Mouse (Mus musculus): Measurements from ENCODE around the gene Bicc1.

Bicc1 gene

DNA sequence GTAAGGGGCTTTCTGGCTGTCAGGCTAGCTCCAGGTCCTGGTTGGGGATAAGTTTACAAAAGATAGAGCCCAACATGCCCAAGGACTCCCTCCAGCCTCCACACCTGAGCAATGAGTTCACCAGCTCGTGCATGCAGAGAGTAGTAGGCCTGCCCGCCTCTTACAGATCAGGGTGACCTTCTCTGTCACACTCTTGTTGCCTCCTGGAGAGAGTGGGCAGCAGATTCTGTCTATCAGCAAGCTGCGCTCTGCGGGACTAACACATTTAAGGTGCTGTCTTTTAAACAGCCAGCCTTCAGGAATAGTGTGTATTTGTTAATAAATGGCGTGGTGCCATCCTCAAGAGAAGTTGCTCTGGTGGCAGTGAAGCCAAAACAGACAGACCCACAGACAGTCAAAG is 101.4 kb downstream of the Bicc1 start:
- in situ Hi-C loops (cut with MboI), result no loop called here

DNA sequence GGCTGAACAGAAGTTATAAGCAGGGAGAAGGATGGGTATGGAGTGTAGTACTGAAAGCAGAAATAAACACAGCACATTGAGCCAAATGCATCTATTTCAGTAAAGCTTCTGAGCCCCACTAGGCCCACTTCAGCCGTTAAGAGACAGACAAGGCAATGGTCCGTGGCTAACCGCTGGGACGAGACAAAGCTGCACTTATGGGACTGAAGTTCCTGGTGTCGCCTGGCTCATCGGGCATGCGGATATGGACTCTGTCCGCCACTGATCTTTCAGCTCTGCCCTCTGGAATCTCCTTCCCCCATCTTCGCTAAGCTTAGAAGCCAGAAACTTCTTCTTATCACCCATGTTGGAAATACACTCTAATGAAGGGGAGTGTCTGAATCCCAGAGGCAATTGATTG is 106.8 kb downstream of the Bicc1 start:
- in situ Hi-C loops (cut with MboI), result no loop called here

DNA sequence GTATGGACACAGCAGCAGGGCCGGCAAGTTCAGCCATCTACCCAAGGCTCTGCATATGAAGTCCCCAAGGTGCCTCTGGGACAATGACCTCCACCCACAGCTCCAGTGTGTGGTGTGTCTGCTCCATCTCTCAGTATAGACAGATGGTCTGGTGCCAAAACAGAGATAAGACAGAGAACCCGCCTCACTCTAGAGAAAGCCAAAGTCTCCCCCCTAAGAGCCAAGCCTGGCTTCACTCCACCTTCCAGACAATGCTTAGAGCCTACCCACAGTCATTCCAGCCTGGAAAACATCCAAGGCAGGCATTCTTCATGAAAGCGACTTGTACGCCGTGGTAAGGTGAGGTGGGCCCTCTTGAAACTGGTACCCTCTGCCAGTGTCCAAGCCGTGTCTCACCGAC is 107.3 kb downstream of the Bicc1 start:
- in situ Hi-C loops (cut with MboI), result no loop called here

DNA sequence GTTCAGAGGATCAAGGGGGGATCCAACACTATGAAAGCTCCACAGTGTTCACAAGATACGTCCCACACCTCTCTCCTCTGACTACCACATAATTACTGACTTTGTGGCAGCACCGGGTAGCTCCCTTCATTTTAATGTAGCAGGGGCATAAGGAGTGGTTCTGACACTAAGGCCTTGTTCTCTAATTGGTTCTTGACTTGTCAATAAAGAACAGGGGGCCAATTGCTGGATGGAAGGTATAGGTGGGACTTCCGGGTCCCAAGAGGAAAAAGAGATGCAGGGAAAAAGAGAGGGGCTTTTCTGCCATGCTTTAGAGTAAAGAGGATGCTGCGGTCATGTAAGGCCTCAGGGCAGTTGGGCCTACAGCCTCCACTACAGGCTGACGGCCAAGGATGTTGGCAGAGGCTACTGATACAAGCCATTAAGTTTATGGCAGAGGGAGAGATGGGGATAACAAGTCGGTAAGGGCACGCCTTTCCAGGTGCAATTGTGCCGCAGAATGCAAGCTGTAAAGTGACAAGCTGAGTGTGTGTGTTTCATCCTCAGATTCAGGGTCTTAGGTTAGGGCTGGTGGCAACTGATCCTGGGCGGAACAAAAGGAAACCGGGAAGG is 108.7 kb downstream of the Bicc1 start:
- in situ Hi-C loops (cut with MboI), result no loop called here

DNA sequence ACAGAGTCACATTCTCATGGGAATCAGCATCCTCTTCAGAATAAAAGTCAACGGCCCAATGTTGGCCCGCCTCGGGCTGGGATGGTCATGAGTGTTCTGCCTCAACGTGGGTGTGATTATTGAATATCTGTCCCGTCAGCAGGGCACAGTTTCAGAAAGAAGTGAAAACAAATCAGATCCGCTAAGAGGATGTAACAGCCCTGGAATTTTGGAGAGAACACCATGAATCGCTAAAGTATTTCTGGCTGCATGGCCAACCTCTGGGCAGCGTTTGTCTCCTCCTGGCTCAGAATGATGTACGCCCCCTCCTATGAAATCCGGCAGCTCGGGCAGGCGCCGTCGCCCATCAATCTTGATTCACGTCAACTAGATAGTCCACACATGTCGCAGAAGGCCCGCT is 110.2 kb downstream of the Bicc1 start:
- in situ Hi-C loops (cut with MboI), result no loop called here

DNA sequence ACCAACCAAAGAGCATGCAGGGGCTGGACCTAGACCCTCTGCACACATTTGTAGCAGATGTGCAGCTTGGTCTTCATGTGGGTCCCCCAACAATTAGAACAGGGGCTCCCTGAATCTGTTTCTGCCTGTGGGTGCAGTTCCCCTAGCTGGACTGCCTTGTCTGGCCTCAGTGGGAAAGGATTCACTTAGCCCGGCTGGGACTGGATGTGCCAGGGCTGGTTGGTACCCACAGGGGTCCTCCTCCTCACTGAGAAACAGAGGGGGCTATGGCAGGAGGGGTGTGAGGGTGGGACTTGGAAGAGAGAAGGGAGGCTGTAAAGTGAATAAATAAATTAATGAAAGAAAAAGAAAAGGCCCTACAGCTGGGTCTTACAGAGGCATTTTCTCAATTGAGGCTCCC is 115.1 kb downstream of the Bicc1 start:
- in situ Hi-C loops (cut with MboI), result no loop called here

DNA sequence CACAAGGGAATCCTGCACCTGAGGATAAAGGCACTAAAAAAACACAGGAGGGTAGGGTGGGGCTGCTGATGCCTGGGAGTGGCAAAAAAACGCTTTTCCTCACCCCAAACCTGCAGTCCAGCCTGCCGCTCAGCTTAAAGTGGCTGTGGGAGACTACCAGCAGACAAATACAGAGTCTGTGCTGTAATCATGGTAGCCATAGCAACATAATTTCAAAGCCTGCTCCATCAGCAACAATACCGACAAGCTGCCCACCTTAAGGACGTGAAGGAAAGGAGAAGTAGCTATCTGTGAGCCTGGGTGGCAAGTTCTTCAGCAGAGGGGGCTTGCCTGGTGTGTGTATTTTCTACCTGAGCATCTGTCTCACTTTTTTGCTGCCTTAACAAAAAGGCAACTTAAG is 117.6 kb downstream of the Bicc1 start:
- in situ Hi-C loops (cut with MboI), result no loop called here

DNA sequence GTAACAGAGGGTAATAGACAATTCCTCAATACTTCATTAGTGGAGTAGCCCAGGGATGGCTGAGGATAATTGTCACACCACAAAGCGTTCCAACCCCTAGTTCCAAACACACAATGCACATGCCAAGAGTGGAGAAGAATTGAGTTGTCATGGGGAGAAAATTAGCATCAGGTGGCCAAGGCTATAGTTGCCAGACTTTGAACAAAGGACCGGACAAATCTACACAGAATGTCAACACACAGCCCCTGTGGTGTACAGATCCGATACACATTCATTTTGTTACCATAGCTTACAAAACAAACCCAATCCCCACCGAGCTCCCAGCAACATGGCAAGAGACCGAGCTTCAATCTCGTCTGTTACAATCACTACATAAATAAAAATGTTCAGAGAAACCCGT is 123.0 kb downstream of the Bicc1 start:
- in situ Hi-C loops (cut with MboI), result no loop called here

DNA sequence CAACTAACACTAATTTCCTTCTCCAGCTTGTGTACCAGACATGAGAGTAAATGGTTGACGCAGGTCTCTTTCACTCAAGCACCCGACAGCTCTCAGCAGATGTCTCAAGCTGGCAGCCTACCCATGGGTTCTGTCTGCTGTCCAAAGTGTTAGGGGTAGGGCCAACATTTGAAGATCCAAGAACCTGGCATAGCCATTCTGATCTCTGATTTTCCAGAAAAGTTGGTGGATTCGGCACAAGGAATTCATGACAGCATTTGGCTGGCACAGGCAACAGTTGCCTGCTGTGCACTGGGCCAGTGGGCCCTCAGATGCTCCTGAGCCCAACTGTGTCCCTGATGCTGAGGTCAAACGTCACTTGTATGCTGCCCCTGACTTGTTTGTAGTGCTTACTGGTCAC is 130.5 kb downstream of the Bicc1 start:
- in situ Hi-C loops (cut with MboI), result no loop called here

DNA sequence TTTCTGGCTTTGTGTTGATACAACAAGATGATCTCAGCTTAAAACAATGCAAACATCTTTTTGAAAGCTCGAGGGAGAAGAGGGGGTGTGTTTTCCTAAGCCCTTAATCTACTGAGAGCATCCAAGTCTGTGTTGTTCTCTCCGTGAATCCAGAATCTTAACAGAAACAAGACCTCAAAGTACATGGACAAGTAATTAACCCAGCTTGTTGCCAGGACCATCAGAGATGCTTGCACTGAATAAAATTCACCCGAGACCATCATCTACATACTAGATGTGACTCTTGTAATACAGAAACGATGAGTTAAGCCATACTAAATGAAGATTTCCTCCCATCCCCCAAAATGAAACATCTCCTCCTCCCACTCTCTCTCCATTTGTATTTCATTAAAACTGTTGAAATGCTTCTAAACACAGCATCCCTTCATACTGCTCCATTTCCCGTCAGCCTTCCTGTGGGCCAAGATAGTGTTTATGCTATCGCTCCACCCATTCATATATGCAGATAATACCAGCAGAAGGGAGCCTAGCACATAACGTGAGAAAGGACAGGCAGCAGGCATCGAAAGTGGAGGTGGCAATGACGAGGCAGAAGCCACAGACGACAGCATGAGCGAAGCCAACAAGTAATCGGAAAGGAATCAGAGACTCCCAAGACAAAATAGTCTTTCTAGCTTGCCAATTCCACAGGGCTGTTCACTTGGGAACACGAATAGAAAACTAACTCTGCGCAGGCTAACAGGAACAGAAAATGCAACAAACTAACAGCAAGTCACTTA is 131.2 kb downstream of the Bicc1 start:
- in situ Hi-C loops (cut with MboI), result no loop called here

DNA sequence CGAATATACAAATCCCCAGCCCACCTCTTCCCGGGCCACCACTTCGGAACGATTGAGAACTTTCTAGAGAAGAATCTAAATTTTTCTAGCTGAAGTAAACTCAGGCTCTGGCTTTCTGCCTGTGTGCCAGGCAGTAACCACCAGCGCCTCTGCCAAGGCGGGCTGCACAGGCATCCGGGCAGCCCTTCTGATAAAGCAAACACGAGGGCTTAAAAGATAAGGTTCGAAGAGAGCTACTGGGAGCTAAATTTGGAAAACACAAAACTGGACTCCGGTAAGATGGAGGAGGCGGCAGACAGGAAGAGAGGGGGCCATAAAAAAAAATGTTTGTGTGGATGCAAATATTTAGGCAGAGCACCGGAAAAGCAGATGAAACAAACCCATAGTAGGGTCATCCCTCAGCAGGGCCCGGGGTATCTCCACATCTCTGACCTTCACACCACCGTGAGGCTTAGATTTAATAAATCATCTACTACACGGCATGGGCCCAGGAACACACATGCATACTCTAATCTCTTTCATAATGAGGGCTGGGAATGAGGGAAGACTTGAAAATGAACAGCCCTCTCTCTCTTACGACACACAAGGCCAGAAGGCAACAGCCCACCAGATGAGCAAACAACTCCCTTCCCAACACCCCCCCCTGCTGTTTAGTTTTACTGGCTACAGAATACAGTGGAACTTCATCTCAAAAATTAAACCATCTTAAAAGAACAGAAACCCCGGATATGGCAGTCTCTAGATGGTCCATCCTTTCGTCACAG is 134.2 kb downstream of the Bicc1 start:
- in situ Hi-C loops (cut with MboI), result no loop called here

DNA sequence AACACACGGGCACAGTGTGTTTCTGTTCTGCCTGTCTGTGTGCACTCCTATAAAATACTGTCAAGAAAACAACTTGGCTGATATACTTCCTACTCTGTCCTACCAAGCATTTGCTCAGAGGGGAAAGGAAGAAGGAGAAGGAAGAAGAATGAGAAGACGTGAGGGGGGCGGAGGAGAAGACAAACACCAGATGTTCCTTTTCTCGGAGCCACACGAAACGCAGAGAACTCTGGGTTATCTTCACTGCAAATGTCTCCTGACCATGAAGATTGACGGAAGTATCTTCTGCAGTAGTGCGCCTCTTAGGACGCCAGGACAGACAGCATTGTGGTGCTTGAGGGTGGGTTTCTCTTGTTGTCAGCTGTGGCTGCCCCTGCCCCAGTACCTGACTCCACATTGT is 134.8 kb downstream of the Bicc1 start:
- in situ Hi-C loops (cut with MboI), result no loop called here

DNA sequence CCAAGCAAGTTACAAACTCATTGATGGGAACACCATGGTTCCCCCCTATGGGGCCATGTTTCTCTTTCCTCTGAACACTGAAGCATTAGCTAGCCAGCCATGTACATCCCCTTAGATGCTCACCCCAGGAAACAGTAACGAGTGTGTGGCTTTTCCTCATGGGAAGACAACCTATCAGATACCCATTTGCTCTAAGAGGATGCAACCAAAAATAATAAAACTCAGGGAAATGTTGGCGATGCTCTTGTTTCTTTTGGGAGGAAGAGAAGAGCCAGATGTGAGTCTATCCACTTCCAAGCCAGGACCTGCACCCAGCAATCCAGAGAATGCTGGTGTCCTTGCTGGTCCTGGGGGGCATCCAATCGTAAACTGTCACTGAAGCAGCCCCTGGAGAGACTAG is 136.0 kb downstream of the Bicc1 start:
- in situ Hi-C loops (cut with MboI), result no loop called here

DNA sequence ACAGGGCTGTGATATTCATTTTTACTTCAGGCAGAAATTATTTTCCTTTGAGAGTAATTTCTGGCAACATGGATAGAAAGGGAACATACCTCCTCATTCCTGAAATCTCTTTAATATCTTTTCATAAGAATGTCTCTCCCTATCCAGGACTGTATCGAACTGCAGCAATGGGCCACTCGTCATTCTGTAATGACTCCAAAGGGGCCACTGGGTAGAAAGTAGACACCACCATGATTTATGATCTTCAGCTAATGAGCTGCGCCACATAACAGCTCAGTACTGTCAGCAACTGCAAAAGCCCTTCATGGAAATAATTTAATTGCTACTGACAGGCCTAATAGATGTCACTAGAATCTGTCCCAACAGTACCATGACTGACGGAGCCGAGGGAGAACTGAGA is 139.0 kb downstream of the Bicc1 start:
- in situ Hi-C loops (cut with MboI), result no loop called here

DNA sequence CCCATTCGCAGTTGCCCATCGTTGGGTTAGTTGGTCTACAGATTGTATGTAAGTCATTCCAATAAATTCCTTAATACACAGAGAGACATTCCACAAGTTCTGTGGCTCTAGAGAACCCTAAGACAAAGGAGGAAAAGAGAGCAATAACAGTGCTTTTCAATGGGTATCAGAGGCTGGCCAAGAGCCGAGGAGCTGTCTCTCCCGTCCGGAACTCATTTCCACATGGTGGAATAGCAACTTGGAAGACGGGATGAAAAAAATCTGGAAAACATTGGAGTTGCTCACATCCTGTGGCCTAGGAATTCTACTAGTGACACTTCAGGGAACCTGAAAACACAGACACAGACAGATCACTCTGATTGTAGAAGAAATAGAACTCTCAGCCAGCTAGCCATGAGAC is 139.7 kb downstream of the Bicc1 start:
- in situ Hi-C loops (cut with MboI), result no loop called here

DNA sequence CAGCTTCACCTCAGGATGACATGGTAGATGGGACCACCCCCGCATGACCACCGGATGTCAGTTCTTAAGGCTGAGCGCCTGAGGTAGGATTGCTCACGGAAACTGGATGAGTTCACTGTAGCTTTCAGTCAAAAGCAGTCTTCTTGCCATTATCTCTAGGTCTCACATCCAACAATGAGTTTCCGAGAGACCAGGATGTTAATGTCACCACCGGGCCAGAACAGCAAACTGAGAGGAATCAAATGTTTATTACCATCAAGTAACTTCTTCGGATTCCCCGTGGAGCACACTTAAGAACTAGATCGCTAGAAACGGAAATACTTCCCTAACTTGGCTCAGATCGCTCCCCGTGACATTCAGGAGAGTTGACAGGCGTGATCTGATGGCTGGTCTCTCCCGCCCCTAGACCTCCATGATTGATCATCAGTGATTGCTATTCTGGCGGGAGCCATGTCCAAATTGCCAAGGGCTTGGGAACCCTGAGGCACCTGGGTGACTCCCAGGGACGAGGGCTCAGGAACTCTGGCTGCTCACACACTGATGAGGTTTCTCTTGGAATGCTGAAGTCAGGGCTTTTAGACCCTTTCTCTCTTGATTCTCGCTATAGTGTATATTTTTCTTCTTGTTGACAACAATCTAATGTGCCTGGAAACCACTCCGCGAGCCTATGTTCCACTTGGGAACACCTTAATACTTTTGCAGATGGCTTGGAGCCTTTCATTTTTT is 149.6 kb downstream of the Bicc1 start:
- in situ Hi-C loops (cut with MboI), result no loop called here

DNA sequence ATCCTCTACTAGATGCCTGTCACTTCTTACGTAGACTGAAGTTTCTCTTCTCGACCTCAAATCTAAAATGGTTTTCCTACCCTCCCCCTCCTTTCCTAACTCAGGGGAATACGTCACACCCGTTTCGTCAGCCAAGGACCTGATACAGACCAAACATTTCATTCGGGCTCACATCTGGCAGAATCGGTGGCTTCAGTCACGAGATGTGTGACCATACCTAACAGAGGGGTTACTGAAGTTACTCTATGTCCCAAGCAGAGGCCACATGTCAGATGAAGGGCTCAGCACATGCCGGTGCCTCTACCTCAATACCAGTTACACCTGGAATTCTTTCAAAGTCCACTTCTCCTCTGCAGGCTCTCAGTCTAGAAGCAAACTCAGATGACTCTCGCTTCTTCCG is 150.8 kb downstream of the Bicc1 start:
- in situ Hi-C loops (cut with MboI), result no loop called here

DNA sequence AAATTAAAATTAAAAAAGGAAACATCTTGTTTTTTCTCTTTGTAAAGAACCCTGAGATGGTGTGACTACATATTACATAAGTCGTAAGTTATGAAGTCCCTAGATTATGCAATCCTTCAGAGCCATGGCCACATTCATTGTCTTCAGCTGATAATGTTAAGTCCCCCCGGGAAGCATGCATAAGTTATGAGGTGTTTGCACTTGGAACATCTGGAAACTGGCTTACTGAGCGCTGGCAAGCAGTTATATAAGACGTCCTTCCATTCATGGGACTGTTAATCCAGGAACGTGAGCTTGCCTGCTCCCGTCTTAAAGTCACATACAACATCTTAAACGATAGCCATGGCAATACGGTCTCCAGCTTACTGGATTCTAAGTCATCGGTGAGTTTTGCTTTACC is 151.5 kb downstream of the Bicc1 start:
- in situ Hi-C loops (cut with MboI), result no loop called here

DNA sequence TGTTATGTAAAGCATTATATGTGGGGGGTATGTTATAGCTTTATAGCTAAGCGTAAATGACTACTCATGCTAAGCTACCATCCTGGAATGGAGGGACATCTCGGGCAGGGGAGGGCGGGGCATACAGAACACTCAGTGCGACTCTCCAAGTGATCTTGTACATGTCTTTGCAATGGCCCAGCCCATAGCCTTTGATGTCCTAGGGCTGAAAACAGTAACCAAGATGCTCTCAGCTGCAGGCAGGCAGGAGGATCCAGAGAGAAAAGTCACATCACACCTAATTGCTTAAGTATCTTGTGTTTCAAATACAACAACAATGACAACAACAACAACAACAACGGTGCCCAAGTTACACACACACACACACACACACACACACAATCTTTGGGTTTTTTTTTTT is 152.0 kb downstream of the Bicc1 start:
- in situ Hi-C loops (cut with MboI), result no loop called here

DNA sequence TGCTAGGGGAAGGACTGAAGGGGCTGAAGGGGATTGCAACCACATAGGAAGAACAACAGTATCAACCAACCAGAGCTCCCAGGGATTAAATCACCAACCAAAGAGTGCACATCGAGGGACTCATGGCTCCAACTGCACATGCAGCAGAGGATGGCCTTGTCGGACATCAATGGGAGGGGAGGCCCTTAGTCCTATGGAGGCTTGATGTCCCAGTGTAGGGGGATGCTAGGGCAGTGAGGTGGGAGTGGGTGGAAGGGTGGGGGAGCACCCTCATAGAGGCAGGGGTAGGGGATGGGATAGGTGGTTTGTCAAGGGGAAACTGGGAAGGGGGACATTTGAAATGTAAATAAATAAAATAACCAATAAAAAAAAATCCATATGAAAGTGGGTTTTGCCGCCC is 152.5 kb downstream of the Bicc1 start:
- in situ Hi-C loops (cut with MboI), result no loop called here

DNA sequence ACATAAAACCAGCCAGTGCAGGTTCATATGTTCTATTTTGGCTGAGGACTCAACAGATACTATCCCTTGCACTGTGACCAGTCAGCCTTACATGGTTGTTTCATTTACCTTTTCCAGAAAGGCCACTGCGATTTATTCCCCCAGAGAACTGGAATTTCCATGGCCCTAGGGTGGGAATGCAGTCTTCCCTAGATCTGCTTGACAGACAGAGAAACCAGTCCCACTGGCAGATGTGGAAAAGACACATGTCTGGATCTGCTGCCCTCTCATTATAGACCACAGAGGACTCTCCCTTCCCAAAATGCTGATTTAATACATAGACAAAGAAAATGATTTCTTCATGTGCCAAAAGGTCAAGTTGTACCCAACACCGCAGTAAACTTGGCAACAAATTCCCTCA is 156.6 kb downstream of the Bicc1 start:
- in situ Hi-C loops (cut with MboI), result no loop called here

DNA sequence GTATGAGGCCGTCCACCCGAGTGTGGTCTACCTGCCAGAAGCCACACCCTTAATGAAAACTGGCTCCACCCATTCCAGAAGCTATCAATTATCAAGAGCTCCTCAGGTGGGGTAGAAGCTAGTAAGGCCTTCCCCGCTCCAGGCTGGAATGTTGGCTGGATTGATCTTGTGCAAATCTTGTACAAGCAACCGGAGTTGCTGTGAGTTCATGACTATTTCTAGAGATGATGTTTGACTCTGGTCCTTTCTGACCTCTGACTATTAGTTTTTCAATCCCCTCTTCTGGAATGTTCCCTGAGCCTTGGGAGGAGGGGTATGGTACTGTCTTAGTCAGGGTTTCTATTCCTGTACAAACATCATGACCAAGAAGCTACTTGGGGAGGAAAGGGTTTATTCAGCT is 157.3 kb downstream of the Bicc1 start:
- in situ Hi-C loops (cut with MboI), result no loop called here

DNA sequence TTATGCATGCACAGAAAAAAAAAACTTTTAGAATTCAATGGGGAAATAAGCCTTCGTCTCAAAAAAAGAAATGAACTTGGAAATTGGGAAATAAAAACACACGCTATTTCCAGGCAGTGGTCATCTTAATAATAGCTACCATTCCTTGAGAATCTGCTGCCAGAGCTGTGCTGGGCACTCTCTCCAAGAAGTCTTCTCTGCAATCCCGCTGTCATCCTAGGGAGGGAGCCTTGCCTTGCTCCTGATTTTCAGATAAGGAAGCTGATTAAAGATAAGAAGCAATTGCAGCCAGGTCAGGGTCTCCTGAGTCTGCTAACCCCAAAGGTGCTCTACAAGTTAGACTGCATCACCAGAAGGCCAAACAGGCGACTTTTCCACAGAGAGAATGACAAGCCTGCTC is 161.4 kb downstream of the Bicc1 start:
- in situ Hi-C loops (cut with MboI), result no loop called here
